Mouse (Mus musculus): ENCODE data around the gene 9230110F15Rik. TPM values are rescaled to one million over a fixed set of nuclear protein-coding genes. Genes with fewer than 3 reads are reported as not detected.

Gene 9230110F15Rik
- polyA plus RNA-seq (2015; fragmentation: Illumina TruSeq; extraction: RNeasy Lipid Tissue Mini Kit (QIAGEN cat#74804); ENCODE audit: insufficient read depth, low replicate concordance), result not detected

GRCm38 (mm10) chr9:35844050-35844449 lies at the start of gene 9230110F15Rik:
Gene 9230110F15Rik (minus strand): TSS chr9:35844150.

GRCm38 (mm10) chr9:35790001-35790400 lies 53.9 kb downstream of the 9230110F15Rik start, which contains the start of the genes Gm27235 and D730048I06Rik:
Gene Gm27235 (minus strand): TSS chr9:35790101.
Gene D730048I06Rik (minus strand): TSS chr9:35790112.

Other genes starting within 250 kb of the 9230110F15Rik start
- gene Pate4, start 232.2 kb downstream of the 9230110F15Rik start, polyA plus RNA-seq (2015; fragmentation: Illumina TruSeq; extraction: RNeasy Lipid Tissue Mini Kit (QIAGEN cat#74804); ENCODE audit: insufficient read depth, low replicate concordance), result not detected
- gene Pate3, start 195.9 kb downstream of the 9230110F15Rik start, polyA plus RNA-seq (2015; fragmentation: Illumina TruSeq; extraction: RNeasy Lipid Tissue Mini Kit (QIAGEN cat#74804); ENCODE audit: insufficient read depth, low replicate concordance), result not detected
- gene Pate1, start 156.8 kb downstream of the 9230110F15Rik start, polyA plus RNA-seq (2015; fragmentation: Illumina TruSeq; extraction: RNeasy Lipid Tissue Mini Kit (QIAGEN cat#74804); ENCODE audit: insufficient read depth, low replicate concordance), result not detected
- not detected for gene Gm17677, start 103.1 kb downstream of the 9230110F15Rik start, polyA plus RNA-seq (2015; fragmentation: Illumina TruSeq; extraction: RNeasy Lipid Tissue Mini Kit (QIAGEN cat#74804); ENCODE audit: insufficient read depth, low replicate concordance)
- gene Gm17727, start 66.0 kb downstream of the 9230110F15Rik start, polyA plus RNA-seq (2015; fragmentation: Illumina TruSeq; extraction: RNeasy Lipid Tissue Mini Kit (QIAGEN cat#74804); ENCODE audit: insufficient read depth, low replicate concordance), result not detected
- not detected for gene Gm27235, start 54.0 kb downstream of the 9230110F15Rik start, polyA plus RNA-seq (2015; fragmentation: Illumina TruSeq; extraction: RNeasy Lipid Tissue Mini Kit (QIAGEN cat#74804); ENCODE audit: insufficient read depth, low replicate concordance)
- not detected for gene D730048I06Rik, start 54.0 kb downstream of the 9230110F15Rik start, polyA plus RNA-seq (2015; fragmentation: Illumina TruSeq; extraction: RNeasy Lipid Tissue Mini Kit (QIAGEN cat#74804); ENCODE audit: insufficient read depth, low replicate concordance)
- not detected for gene 9230113P08Rik, start 64.3 kb upstream of the 9230110F15Rik start, polyA plus RNA-seq (2015; fragmentation: Illumina TruSeq; extraction: RNeasy Lipid Tissue Mini Kit (QIAGEN cat#74804); ENCODE audit: insufficient read depth, low replicate concordance)

Data from spleen, adult 10 weeks (tissue).